Mouse (Mus musculus): ENCODE data around the gene Tmem106a. TPM values are rescaled to one million over a fixed set of nuclear protein-coding genes. Genes with fewer than 3 reads are reported as not detected.

The Tmem106a gene
- 4.6 TPM for polyA plus RNA-seq (2014; fragmentation: Illumina TruSeq; extraction: RNeasy Lipid Tissue Mini Kit (QIAGEN cat#74804))

GRCm38 (mm10) chr11:101582054-101583035, at the start of gene Tmem106a:
Gene Tmem106a (plus strand): TSS chr11:101582242.

GRCm38 (mm10) chr11:101551751-101552475, 30.1 kb upstream of the Tmem106a start, which contains the start of the genes Brca1 and Nbr1:
Gene Brca1 (minus strand): TSS chr11:101551955.
Gene Nbr1 (plus strand): TSS chr11:101552149.

DNA sequence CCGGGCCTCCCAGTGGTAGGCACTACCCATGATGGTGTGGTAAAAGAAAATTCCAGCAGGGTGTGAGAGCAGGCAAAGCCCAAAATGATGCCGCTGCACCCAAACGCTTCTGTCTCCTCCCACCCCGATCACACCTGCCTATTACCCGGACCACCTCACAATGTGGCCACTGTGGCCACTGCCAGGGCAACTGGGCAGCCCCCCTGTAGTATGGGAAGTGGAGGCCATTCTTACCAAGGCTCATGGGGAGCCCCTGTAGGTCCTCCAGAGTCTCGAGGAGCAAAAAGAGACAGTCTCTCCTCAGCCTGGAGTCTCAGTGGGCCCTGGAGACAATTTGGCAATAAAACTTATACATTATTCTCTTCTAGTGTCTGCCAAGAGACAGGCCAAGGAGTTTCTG, 17.1 kb downstream of the Tmem106a start, which contains the start of gene Gm11634:
Gene Gm11634, minus strand, starts transcription at position 101 of the 400 bp plus-strand sequence.

GRCm38 (mm10) chr11:101626995-101627856, 45.2 kb downstream of the Tmem106a start, which contains the start of gene Rdm1:
Gene Rdm1 (plus strand): TSS chr11:101627195.

Other genes starting within 250 kb of the Tmem106a start
- not detected for gene G6pc, start 214.7 kb upstream of the Tmem106a start, polyA plus RNA-seq (2014; fragmentation: Illumina TruSeq; extraction: RNeasy Lipid Tissue Mini Kit (QIAGEN cat#74804))
- 8.1 TPM for gene Aarsd1, start 164.6 kb upstream of the Tmem106a start, polyA plus RNA-seq (2014; fragmentation: Illumina TruSeq; extraction: RNeasy Lipid Tissue Mini Kit (QIAGEN cat#74804))
- not detected for gene Gm27029, start 157.4 kb upstream of the Tmem106a start, polyA plus RNA-seq (2014; fragmentation: Illumina TruSeq; extraction: RNeasy Lipid Tissue Mini Kit (QIAGEN cat#74804))
- 3.1 TPM for gene Rundc1, start 157.2 kb upstream of the Tmem106a start, polyA plus RNA-seq (2014; fragmentation: Illumina TruSeq; extraction: RNeasy Lipid Tissue Mini Kit (QIAGEN cat#74804))
- gene Ptges3l, start 156.9 kb upstream of the Tmem106a start, polyA plus RNA-seq (2014; fragmentation: Illumina TruSeq; extraction: RNeasy Lipid Tissue Mini Kit (QIAGEN cat#74804)), result 3.0 TPM
- gene Rpl27, start 139.9 kb upstream of the Tmem106a start, polyA plus RNA-seq (2014; fragmentation: Illumina TruSeq; extraction: RNeasy Lipid Tissue Mini Kit (QIAGEN cat#74804)), result 91.3 TPM
- gene Ifi35, start 133.8 kb upstream of the Tmem106a start, polyA plus RNA-seq (2014; fragmentation: Illumina TruSeq; extraction: RNeasy Lipid Tissue Mini Kit (QIAGEN cat#74804)), result 0.68 TPM
- 31.6 TPM for gene Rnd2, start 117.2 kb upstream of the Tmem106a start, polyA plus RNA-seq (2014; fragmentation: Illumina TruSeq; extraction: RNeasy Lipid Tissue Mini Kit (QIAGEN cat#74804))
- 1.8 TPM for gene Vat1, start 116.0 kb upstream of the Tmem106a start, polyA plus RNA-seq (2014; fragmentation: Illumina TruSeq; extraction: RNeasy Lipid Tissue Mini Kit (QIAGEN cat#74804))
- 24.1 TPM for gene Brca1, start 30.3 kb upstream of the Tmem106a start, polyA plus RNA-seq (2014; fragmentation: Illumina TruSeq; extraction: RNeasy Lipid Tissue Mini Kit (QIAGEN cat#74804))
- gene Nbr1, start 30.1 kb upstream of the Tmem106a start, polyA plus RNA-seq (2014; fragmentation: Illumina TruSeq; extraction: RNeasy Lipid Tissue Mini Kit (QIAGEN cat#74804)), result 140 TPM
- gene Gm11634, start 17.0 kb downstream of the Tmem106a start, polyA plus RNA-seq (2014; fragmentation: Illumina TruSeq; extraction: RNeasy Lipid Tissue Mini Kit (QIAGEN cat#74804)), result not detected
- not detected for gene Rdm1, start 45.0 kb downstream of the Tmem106a start, polyA plus RNA-seq (2014; fragmentation: Illumina TruSeq; extraction: RNeasy Lipid Tissue Mini Kit (QIAGEN cat#74804))
- 4.6 TPM for gene Arl4d, start 83.3 kb downstream of the Tmem106a start, polyA plus RNA-seq (2014; fragmentation: Illumina TruSeq; extraction: RNeasy Lipid Tissue Mini Kit (QIAGEN cat#74804))
- 31.7 TPM for gene Dhx8, start 150.7 kb downstream of the Tmem106a start, polyA plus RNA-seq (2014; fragmentation: Illumina TruSeq; extraction: RNeasy Lipid Tissue Mini Kit (QIAGEN cat#74804))
- not detected for gene Etv4, start 203.1 kb downstream of the Tmem106a start, polyA plus RNA-seq (2014; fragmentation: Illumina TruSeq; extraction: RNeasy Lipid Tissue Mini Kit (QIAGEN cat#74804))

All from ovary, adult 10 weeks (tissue).